Mouse (Mus musculus): ENCODE measurements around the gene Smagp.

The Smagp gene

GRCm38 (mm10) chr15:100598287-100598882 lies 38.4 kb downstream of the Smagp start:
- no peak for DNase-seq (ENCODE audit: extremely low read depth, low read depth)

DNA sequence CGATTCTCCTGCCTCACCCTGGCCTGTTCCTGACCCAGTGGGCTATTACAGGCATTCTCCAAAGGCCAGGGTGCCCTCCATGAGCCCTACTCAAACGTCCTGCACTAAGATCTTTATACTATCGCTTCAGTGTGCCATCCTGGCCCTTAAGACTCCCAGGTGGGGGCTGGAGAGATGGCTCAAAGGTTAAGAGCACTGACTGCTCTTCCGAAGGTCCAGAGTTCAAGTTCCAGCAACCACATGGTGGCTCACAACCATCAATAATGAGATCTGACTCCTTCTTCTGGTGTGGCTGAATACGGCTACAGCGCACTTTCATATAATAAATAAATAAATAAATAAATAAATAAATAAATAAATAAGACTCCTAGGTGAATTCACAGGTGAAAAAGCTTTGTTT lies 43.9 kb downstream of the Smagp start:
- DNase-seq (ENCODE audit: extremely low read depth, low read depth), result no peak

DNA sequence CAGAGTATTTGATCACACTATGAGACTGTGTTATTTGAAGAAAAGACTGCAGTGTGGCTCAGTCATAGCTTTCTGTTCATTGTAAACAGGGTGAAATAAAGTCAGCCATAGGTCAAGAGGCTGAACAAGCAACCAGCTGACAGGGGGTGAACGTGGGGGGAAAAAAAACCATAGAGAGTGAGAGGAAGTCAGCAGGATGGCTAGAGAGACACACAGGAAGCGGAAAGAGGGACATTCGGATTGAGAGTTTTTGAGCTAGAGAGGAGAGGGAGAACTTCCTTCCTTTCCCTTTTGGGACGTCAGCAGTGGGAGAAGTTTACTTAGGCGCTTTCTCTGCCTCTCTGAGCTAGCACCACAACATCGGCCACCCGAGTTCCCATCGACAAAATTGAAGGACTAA lies 46.3 kb downstream of the Smagp start:
- DNase-seq (ENCODE audit: extremely low read depth, low read depth), result no peak

DNA sequence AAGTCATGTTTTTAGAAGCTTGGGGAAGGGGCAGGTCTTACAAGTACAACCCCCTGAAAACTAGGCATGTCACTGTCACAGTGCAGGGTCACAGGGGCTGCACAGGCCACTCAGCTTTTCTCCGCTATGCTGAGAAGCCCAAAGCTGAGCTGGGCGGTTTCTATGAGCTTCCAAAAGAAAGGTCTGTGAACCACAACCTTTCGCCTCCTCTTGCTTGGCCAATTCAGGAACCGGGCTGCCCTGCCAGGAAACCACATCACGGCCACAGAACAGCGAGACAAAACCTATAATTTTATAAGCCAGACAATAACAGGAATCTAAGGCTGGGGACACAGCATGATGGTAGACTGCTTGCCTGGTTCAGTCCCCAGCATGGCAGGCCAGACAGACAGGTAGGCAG lies 48.4 kb downstream of the Smagp start:
- no peak for DNase-seq (ENCODE audit: extremely low read depth, low read depth)

GRCm38 (mm10) chr15:100587166-100587565 lies 49.6 kb downstream of the Smagp start:
- no peak for DNase-seq (ENCODE audit: extremely low read depth, low read depth)

DNA sequence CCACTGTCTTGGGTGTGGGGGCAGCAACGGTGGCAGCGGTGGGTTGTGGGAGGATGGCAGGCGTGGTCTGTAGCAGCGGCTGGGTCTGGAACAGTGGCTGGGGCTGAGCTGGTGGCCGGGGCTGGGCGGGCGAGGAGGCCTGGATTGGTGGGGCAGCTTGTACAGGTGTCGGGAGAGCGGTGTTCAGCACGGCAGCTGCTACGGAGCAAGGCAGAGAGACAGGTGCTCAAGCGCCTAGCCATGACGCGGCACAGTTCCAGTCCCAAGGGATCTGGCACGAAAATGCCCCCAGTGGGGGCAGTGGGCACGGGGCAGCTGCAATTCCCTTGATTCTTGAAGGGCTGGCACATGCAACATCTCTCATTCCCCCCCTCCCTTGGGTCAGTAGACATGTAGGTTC lies 50.8 kb downstream of the Smagp start:
- DNase-seq (ENCODE audit: extremely low read depth, low read depth), result no peak

DNA sequence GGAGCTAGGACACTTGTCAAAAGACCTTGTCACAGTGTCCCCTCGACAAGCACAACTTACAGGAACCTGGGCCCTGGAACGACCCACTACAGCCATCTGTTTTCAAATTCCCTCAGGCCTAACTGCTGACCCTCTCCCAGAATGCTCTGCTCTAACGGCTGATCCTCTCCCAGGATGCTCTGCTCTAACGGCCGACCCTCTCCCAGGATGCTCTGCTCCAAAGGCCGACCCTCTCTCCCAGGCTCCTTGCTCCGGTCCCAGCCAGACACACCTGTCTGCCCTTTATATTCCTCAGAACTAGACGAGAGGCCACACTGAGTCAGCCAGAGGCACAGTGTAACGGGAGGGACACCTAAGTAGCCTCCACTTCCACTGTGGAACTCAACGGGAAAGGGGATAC lies 56.6 kb downstream of the Smagp start:
- DNase-seq (ENCODE audit: extremely low read depth, low read depth), result no peak

DNA sequence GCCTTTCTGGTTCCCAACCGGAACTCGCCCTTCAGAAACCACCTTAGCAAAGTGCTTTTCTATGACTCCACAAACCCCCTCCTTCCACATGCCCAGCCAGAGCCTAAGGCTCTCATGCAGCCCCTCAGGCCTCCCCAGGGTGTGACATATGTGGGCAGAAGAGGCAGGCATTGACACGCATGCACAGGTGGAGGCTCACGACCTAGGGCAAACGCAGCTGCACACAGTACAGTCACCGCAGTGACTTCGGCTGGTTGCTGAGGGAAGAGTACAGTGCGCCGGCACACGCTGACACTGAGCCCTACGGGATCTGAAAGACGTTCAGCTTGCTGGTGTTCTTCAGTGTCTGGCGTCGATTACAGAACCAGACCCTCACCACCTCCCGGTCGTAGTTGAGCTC lies 58.8 kb downstream of the Smagp start:
- DNase-seq (ENCODE audit: extremely low read depth, low read depth), result no peak

DNA sequence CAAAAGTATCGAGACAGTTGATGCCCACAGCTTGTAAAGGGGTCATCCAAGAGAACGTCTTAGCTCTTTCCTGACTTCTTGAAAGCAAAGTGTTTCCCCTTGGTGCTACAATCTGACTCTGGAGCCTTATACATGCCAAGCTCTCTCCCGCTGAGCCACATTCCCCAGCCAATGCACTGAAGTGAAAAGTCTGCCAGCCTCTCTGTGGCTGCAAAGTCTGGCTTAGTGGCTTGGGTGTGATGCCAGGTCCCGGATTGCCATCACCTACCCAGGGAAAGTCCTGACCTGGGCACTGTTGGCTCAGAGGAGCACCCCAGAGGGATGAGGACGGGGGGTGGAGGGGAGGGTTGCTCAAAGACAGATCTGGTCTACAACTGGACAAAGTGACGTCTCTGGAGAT lies 59.9 kb downstream of the Smagp start:
- DNase-seq (ENCODE audit: extremely low read depth, low read depth), result no peak

DNA sequence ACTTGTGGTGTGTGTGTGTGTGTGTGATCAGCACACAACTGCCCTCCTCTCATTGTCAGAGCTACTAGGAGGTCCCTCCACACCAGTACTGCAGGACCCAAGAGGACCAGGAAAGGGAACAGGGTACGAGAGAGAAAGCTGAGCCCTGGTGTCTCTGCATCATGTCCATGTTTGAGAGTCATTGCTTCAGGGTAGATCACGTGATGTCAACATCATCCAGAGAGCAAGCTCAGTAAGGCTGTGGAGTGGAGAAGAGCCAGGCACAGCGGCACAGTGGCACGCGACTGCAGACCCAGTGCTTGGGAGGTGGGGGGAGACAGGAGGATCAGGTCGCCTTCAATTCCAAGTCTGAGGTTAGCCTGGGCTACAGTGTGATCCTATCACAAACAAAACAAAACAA lies 60.3 kb downstream of the Smagp start:
- DNase-seq (ENCODE audit: extremely low read depth, low read depth), result no peak

DNA sequence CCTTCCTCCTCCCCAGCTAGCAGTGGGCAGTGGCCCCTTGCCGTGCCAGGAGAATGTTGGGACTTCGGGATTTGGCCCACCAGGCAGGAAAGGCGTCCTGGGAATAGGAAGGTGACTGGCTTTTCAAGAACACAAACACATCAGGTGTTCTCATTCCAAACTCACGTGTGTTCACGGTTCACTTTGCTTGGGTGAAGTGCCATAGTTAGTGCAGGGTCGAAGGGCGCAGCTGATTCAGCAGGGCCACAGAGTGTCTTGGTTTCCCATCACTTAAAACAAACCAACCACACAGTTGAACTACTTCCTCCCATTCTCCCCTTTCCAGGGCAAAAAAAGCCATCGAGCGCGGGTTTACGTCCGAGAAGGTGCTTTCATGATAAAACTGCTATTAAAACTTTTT lies 61.4 kb downstream of the Smagp start:
- DNase-seq (ENCODE audit: extremely low read depth, low read depth), result no peak

DNA sequence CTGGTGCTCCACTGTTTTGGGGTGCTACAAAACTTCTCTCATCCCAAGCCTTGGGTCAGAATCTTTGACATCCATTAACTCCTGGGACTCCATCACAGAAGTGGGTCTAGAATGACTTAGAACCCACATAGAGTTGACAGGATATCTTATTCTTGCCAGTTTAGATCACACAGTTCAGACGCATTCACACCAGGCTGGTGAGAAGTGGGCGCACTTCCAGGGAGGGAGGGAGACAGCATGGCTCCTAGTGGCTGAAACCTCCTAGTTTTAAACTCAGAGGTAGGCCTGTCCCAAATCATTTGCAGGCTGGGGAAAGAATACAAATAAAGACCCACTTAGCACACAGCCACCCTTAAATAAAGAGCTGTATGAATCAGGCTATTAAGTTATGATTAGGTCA lies 62.4 kb downstream of the Smagp start:
- no peak for DNase-seq (ENCODE audit: extremely low read depth, low read depth)

DNA sequence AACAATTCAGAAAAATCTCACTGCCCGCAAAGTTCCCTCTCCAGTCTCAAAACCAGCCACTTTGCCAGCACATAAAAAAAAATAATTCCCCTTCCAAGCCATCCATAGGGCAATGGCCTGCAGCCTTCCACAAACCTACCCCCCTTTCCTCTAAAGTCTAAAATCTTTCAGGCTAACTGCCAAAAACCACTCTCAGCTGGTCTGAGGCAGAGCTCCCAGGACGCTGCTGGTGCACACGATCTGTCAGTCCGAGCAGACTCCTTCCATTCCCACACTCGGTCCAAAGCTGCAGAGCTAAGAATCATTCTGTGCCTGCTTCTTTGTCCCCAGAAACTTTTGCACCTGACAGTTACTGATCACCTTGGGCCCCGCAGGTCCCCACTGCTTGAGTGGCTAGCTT lies 62.8 kb downstream of the Smagp start:
- no peak for DNase-seq (ENCODE audit: extremely low read depth, low read depth)
